Mouse (Mus musculus) cerebellum, adult 11 months (tissue): ENCODE data around the gene Mex3b.

Experiments used
- DNase-seq: peaks from one replicate; pipeline ENCODE4 v3.0.0; 2022

The Mex3b gene

GRCm38 (mm10) chr7:82867271-82868121 lies at the start of gene Mex3b:
TSS of gene Mex3b (plus strand) at chr7:82867333.
- DNase-seq = peak; percentile 67

- DNase-seq = no peak
Observed at GRCm38 (mm10) chr7:82819541-82819940, 47.6 kb upstream of the Mex3b start.

GRCm38 (mm10) chr7:82820661-82821060 lies 46.5 kb upstream of the Mex3b start:
- DNase-seq = no peak

GRCm38 (mm10) chr7:82821501-82821900 lies 45.6 kb upstream of the Mex3b start:
- DNase-seq = no peak

- DNase-seq = no peak
Observed at GRCm38 (mm10) chr7:82822528-82822927, 44.6 kb upstream of the Mex3b start.

GRCm38 (mm10) chr7:82828193-82828592 lies 38.9 kb upstream of the Mex3b start:
- DNase-seq = no peak

GRCm38 (mm10) chr7:82829516-82829915 lies 37.6 kb upstream of the Mex3b start:
- no peak for DNase-seq

- DNase-seq = no peak
Observed at GRCm38 (mm10) chr7:82834471-82834870, 32.7 kb upstream of the Mex3b start.

- no peak for DNase-seq
Observed at GRCm38 (mm10) chr7:82838414-82838813, 28.7 kb upstream of the Mex3b start.

- no peak for DNase-seq
Observed at GRCm38 (mm10) chr7:82838965-82839675, 28.0 kb upstream of the Mex3b start.

GRCm38 (mm10) chr7:82842222-82842920 lies 24.8 kb upstream of the Mex3b start:
- no peak for DNase-seq

GRCm38 (mm10) chr7:82850756-82851155 lies 16.4 kb upstream of the Mex3b start:
- no peak for DNase-seq

- no peak for DNase-seq
Observed at GRCm38 (mm10) chr7:82851670-82852069, 15.5 kb upstream of the Mex3b start.

GRCm38 (mm10) chr7:82854195-82854766 lies 12.9 kb upstream of the Mex3b start:
- DNase-seq = no peak

GRCm38 (mm10) chr7:82858611-82859010 lies 8.5 kb upstream of the Mex3b start:
- DNase-seq = no peak

- DNase-seq = no peak
Observed at GRCm38 (mm10) chr7:82860626-82861025, 6.5 kb upstream of the Mex3b start.

GRCm38 (mm10) chr7:82863341-82863740 lies 3.8 kb upstream of the Mex3b start:
- DNase-seq = no peak

- peak; percentile 12 for DNase-seq
Observed at GRCm38 (mm10) chr7:82864260-82864990, 2.7 kb upstream of the Mex3b start.

- peak; percentile 28 for DNase-seq
Observed at GRCm38 (mm10) chr7:82864991-82865771, 2.0 kb upstream of the Mex3b start.

- DNase-seq = peak; percentile 99
Observed at GRCm38 (mm10) chr7:82865834-82866485, 1.2 kb upstream of the Mex3b start.
